Mouse (Mus musculus) intestine, embryonic 16.5 days (tissue): Measurements from ENCODE around the gene Nfe2l2. TPM values are rescaled to one million over a fixed set of nuclear protein-coding genes. Genes with fewer than 3 reads are reported as not detected.
A peak's percentile ranks its signal among the peaks of the same experiment; 100 is the strongest.

Experiments used
- ATAC-seq: fragments of 200-750 bp; cut with Nextera tagmentation; 2 replicates; pipeline ENCODE4 v1.8.0; 2017; ENCODE audit warnings: moderate TSS enrichment, moderate library complexity
- H3K27ac ChIP-seq: fragments of 300-500 bp; sonication (generic); 2 replicates; pipeline ENCODE4 v1.5.1; 2014; ENCODE audit warnings: mild to moderate bottlenecking, low read length
- H3K27me3 ChIP-seq: fragments of 300-500 bp; sonication (generic); replicated peaks from 2 replicates; pipeline ENCODE4 v1.6.1; 2014; ENCODE audit warnings: low read length, control low read depth, mixed read lengths; ENCODE audit not compliant: control insufficient read depth, insufficient read depth
- H3K36me3 ChIP-seq: fragments of 300-500 bp; sonication (generic); 2 replicates; pipeline ENCODE4 v1.6.1; 2014; ENCODE audit warnings: low read length, control low read depth; ENCODE audit not compliant: control insufficient read depth, insufficient read depth
- H3K4me1 ChIP-seq: fragments of 300-500 bp; sonication (generic); 2 replicates; pipeline ENCODE4 v1.6.1; 2014; ENCODE audit warnings: low read length, control low read depth, mixed read lengths; ENCODE audit not compliant: control insufficient read depth, insufficient read depth
- H3K4me2 ChIP-seq: fragments of 300-500 bp; sonication (generic); 2 replicates; pipeline ENCODE4 v1.6.1; 2014; ENCODE audit warnings: low read depth, low read length, control low read depth
- H3K4me3 ChIP-seq: fragments of 300-500 bp; sonication (generic); 2 replicates; pipeline ENCODE4 v1.5.1; 2014; ENCODE audit warnings: mild to moderate bottlenecking, low read length
- H3K9ac ChIP-seq: fragments of 300-500 bp; sonication (generic); 2 replicates; pipeline ENCODE4 v1.6.1; 2014; ENCODE audit warnings: low read depth, low read length
- H3K9me3 ChIP-seq: fragments of 300-500 bp; sonication (generic); 2 replicates; pipeline ENCODE4 v1.6.1; 2016; ENCODE audit warnings: low read length, control low read depth; ENCODE audit not compliant: control insufficient read depth
- WGBS: fragments of 180-500 bp; shearing (Covaris S2); extraction: QIAGEN DNeasy Blood & Tissue Kit; methylation state at CpG from one replicate; pipeline ENCODE4 v1.1.7; 2014; 5-methylcytosine and 5-hydroxymethylcytosine counted together
- polyA plus RNA-seq: library from polyadenylated mRNA; unstranded; fragments of >200 nt; fragmentation: Nextera tagmentation; extraction: Ambion mirVana; gene quantifications from 2 replicates; pipeline ENCODE4 v1.2.1, GENCODE M21; 2015

Nfe2l2 gene
- polyA plus RNA-seq, 1 experiment from 2014 or later, result 112 TPM

- Histone ChIP-seq H3K36me3 (no peaks in the 10 kb centered on the region), H3K4me2 (peak overlapping the region; percentile 22; the same call in 1 of the 2 replicates), H3K4me3 (no peak overlapping the region), H3K27me3 (no peaks in the 10 kb centered on the region), H3K9me3 (no peaks in the 10 kb centered on the region), H3K27ac (peak overlapping the region; percentile 87), H3K4me1 (peaks cover 3% of the 10 kb centered on the region; the same call in 1 of the 2 replicates), H3K9ac (no peak overlapping the region)
- WGBS, result 48% methylated on average over 12 of the region's 12 CpGs
- ATAC-seq, result peak; percentile 93
Measured at GRCm38 (mm10) chr2:75716046-75717016, 11.9 kb upstream of the Nfe2l2 start.

GRCm38 (mm10) chr2:75714766-75715165 lies 10.3 kb upstream of the Nfe2l2 start:
- H3K36me3 ChIP-seq, result no peaks in the 10 kb centered on the region
- ATAC-seq, result no peak
- 50% methylated on average over 4 of the region's 4 CpGs for WGBS
- H3K9me3 ChIP-seq, result no peaks in the 10 kb centered on the region
- H3K27me3 ChIP-seq, result no peaks in the 10 kb centered on the region
- H3K4me1 ChIP-seq, result peaks cover 3% of the 10 kb centered on the region; the same call in 1 of the 2 replicates
- H3K4me2 ChIP-seq, result no peak overlapping the region
- H3K27ac ChIP-seq, result no peak overlapping the region
- H3K9ac ChIP-seq, result no peak overlapping the region
- no peak overlapping the region for H3K4me3 ChIP-seq

GRCm38 (mm10) chr2:75713083-75713482 lies 8.6 kb upstream of the Nfe2l2 start:
- no peak for ATAC-seq
- 87% methylated on average over 3 of the region's 3 CpGs for WGBS

GRCm38 (mm10) chr2:75707420-75707819 lies 3.0 kb upstream of the Nfe2l2 start:
- H3K4me2 ChIP-seq, result no peak overlapping the region
- H3K9me3 ChIP-seq, result peaks cover 5% of the 10 kb centered on the region; the same call in 1 of the 2 replicates
- H3K9ac ChIP-seq, result no peak overlapping the region
- no peak overlapping the region for H3K4me3 ChIP-seq
- ATAC-seq, result no peak
- peak overlapping the region; percentile 72; the same call in 1 of the 2 replicates for H3K27ac ChIP-seq
- peaks cover 9% of the 10 kb centered on the region for H3K4me1 ChIP-seq
- WGBS, result 18% methylated on average over 1 of the region's 1 CpGs
- no peaks in the 10 kb centered on the region for H3K27me3 ChIP-seq
- H3K36me3 ChIP-seq, result no peaks in the 10 kb centered on the region

More at GRCm38 (mm10) chr2:75713083-75713482, 8.6 kb upstream of the Nfe2l2 start:
- Histone ChIP-seq H3K27me3 (no peaks in the 10 kb centered on the region), H3K4me3 (no peak overlapping the region), H3K27ac (no peak overlapping the region), H3K4me1 (peaks cover 3% of the 10 kb centered on the region; the same call in 1 of the 2 replicates), H3K9ac (no peak overlapping the region), H3K9me3 (peaks cover 5% of the 10 kb centered on the region; the same call in 1 of the 2 replicates), H3K36me3 (no peaks in the 10 kb centered on the region), H3K4me2 (no peak overlapping the region)

GRCm38 (mm10) chr2:75706435-75706834 lies 2.0 kb upstream of the Nfe2l2 start:
- Histone ChIP-seq H3K27me3 (no peaks in the 10 kb centered on the region), H3K27ac (peak overlapping the region; percentile 76), H3K36me3 (no peaks in the 10 kb centered on the region), H3K4me2 (0 out of 2 replicates have a peak overlapping the region, but pooled peaks have one; percentile 26), H3K9me3 (peaks cover 5% of the 10 kb centered on the region; the same call in 1 of the 2 replicates), H3K4me1 (peaks cover 15% of the 10 kb centered on the region), H3K9ac (peak overlapping the region; percentile 23; the same call in 1 of the 2 replicates), H3K4me3 (no peak overlapping the region)
- 55% methylated on average over 5 of the region's 5 CpGs for WGBS
- no peak for ATAC-seq

- H3K27me3 ChIP-seq, result no peaks in the 10 kb centered on the region
- H3K4me3 ChIP-seq, result peak overlapping the region; percentile 80
- H3K4me2 ChIP-seq, result peak overlapping the region; percentile 77
- H3K9me3 ChIP-seq, result peaks cover 5% of the 10 kb centered on the region; the same call in 1 of the 2 replicates
- no peaks in the 10 kb centered on the region for H3K36me3 ChIP-seq
- no peak for ATAC-seq
- peak overlapping the region; percentile 90 for H3K9ac ChIP-seq
- peaks cover 25% of the 10 kb centered on the region for H3K4me1 ChIP-seq
- peak overlapping the region; percentile 99 for H3K27ac ChIP-seq
- WGBS, result 14% methylated on average over 19 of the region's 19 CpGs
Measured at GRCm38 (mm10) chr2:75705162-75705752, 816 bp upstream of the Nfe2l2 start.

- peak overlapping the region; percentile 90 for H3K9ac ChIP-seq
- peak overlapping the region; percentile 50 for H3K4me2 ChIP-seq
- no peaks in the 10 kb centered on the region for H3K27me3 ChIP-seq
- H3K4me3 ChIP-seq, result peak overlapping the region; percentile 80
- H3K9me3 ChIP-seq, result no peaks in the 10 kb centered on the region
- no peaks in the 10 kb centered on the region for H3K36me3 ChIP-seq
- peaks cover 40% of the 10 kb centered on the region for H3K4me1 ChIP-seq
- peak overlapping the region; percentile 99 for H3K27ac ChIP-seq
- under 1% methylated on average over 62 of the region's 62 CpGs for WGBS
- ATAC-seq, result peak; percentile 52
Measured at GRCm38 (mm10) chr2:75703375-75704181, 863 bp downstream of the Nfe2l2 start.

- WGBS, result 12% methylated on average over 5 of the region's 5 CpGs
- ATAC-seq, result no peak
- H3K9ac ChIP-seq, result peak overlapping the region; percentile 90
- no peaks in the 10 kb centered on the region for H3K36me3 ChIP-seq
- H3K9me3 ChIP-seq, result no peaks in the 10 kb centered on the region
- H3K4me1 ChIP-seq, result peaks cover 47% of the 10 kb centered on the region
- no peaks in the 10 kb centered on the region for H3K27me3 ChIP-seq
- H3K27ac ChIP-seq, result peak overlapping the region; percentile 99
- H3K4me3 ChIP-seq, result peak overlapping the region; percentile 80
- peak overlapping the region; percentile 50 for H3K4me2 ChIP-seq
Measured at GRCm38 (mm10) chr2:75702588-75702976, 1.9 kb downstream of the Nfe2l2 start.
